Mouse (Mus musculus) neural tube, embryonic 15.5 days (tissue): ENCODE results near the gene 1700074P13Rik. TPM values are rescaled to one million over a fixed set of nuclear protein-coding genes. Genes with fewer than 3 reads are reported as not detected.

ENCODE experiments used
- polyA plus RNA-seq: library from polyadenylated mRNA; unstranded; fragments of >200 nt; fragmentation: Nextera tagmentation; extraction: Ambion mirVana; gene quantifications from 2 replicates; pipeline ENCODE4 v1.2.1, GENCODE M21; 2015

The 1700074P13Rik gene
- polyA plus RNA-seq, 1 experiment from 2014 or later: not detected

Other genes with a start within 250 kb of the 1700074P13Rik start
- gene Moxd2, start 53.1 kb downstream of the 1700074P13Rik start, polyA plus RNA-seq: not detected in 2 replicates
- gene Prss58, start 40.2 kb downstream of the 1700074P13Rik start, polyA plus RNA-seq: not detected in 2 replicates
- gene Gm4744, start 11.3 kb upstream of the 1700074P13Rik start, polyA plus RNA-seq: not detected in 2 replicates
- gene 1810009J06Rik, start 24.2 kb upstream of the 1700074P13Rik start, polyA plus RNA-seq: not detected in 2 replicates
- gene Gm2663, start 58.9 kb upstream of the 1700074P13Rik start, polyA plus RNA-seq: not detected in 2 replicates
- not detected in 2 replicates for gene 2210010C04Rik, start 95.0 kb upstream of the 1700074P13Rik start, polyA plus RNA-seq